Mouse (Mus musculus) myocyte (in vitro differentiated cells): Measurements from ENCODE around the gene Dnah8.

Experiments
- E2F4 ChIP-seq: IDR thresholded peaks from one replicate; pipeline ENCODE4 v1.6.1; 2011; ENCODE audit warnings: mild to moderate bottlenecking, control low read depth, moderate library complexity; ENCODE audit not compliant: insufficient read depth
- MYOD1 ChIP-seq, 3 experiments: IDR thresholded peaks; one replicate each; pipeline ENCODE4 v1.6.1; 2011; ENCODE audit warnings: control low read depth in 2 of 3, low read depth in 2 of 3, mild to moderate bottlenecking in 2 of 3, moderate library complexity in 1 of 3; ENCODE audit not compliant: insufficient read length in 2 of 3, control insufficient read depth in 1 of 3
- MYOG ChIP-seq, 3 experiments: IDR thresholded peaks; one replicate each; pipeline ENCODE4 v1.6.1; 2011; ENCODE audit warnings: control low read depth in 2 of 3, low read depth in 2 of 3, mild to moderate bottlenecking in 2 of 3; ENCODE audit not compliant: insufficient read length in 2 of 3, control insufficient read depth in 1 of 3, insufficient read depth in 1 of 3
- POLR2AphosphoS2 ChIP-seq: IDR thresholded peaks from one replicate; pipeline ENCODE4 v1.6.1; 2011; ENCODE audit warnings: low read depth, control low read depth; ENCODE audit not compliant: insufficient read length
- TCF12 ChIP-seq: IDR thresholded peaks from one replicate; pipeline ENCODE4 v1.6.1; 2011; ENCODE audit warnings: mild to moderate bottlenecking, control low read depth; ENCODE audit not compliant: poor library complexity, insufficient read depth, severe bottlenecking
- USF1 ChIP-seq: IDR thresholded peaks from one replicate; pipeline ENCODE4 v1.6.1; 2011; ENCODE audit warnings: low read depth, mild to moderate bottlenecking, control low read depth, moderate library complexity

GRCm38 (mm10) chr17:30848804-30849203, 224.7 kb downstream of the Dnah8 start:
- TF ChIP-seq E2F4 (no peak), MYOG (IDR thresholded peaks at IDR 0.05; ENCODE audit: control insufficient read depth in 1 of 3, insufficient read depth in 1 of 3, insufficient read length in 2 of 3, low read depth in 2 of 3) (no peak), TCF12 (no peak), POLR2AphosphoS2 (no peak), MYOD1 (IDR thresholded peaks at IDR 0.05; ENCODE audit: control insufficient read depth in 1 of 3, insufficient read length in 2 of 3, low read depth in 2 of 3) (no peak), USF1 (no peak)
